Comparison of ENCODE assay signal across 9 mouse cellular contexts in genomic region chr13:43579740-43580139, GRCm38 (mm10). TPM values are rescaled to one million over a fixed set of nuclear protein-coding genes. Genes with fewer than 3 reads are reported as not detected.
DNase-seq lines count a peak whose midpoint lies in the region; ATAC-seq and TF ChIP-seq lines count a peak whose summit lies in the region.
"Had no signal": no experiment of that assay in that cellular context is flagged by ENCODE, and none has a peak within 500 bp of the region (broad histone marks: within the 10 kb centered on the region; RNA-seq: fewer than 3 reads in every experiment).

No protein-coding gene starts in this region.

- H3K4me3 ChIP-seq in hindbrain, embryonic 10.5 days = no peak overlapping the region
- H3K4me3 ChIP-seq in hindbrain, embryonic 12.5 days = no peak overlapping the region
- H3K4me3 ChIP-seq in C2C12 (ENCODE audit: insufficient read depth, poor library complexity, severe bottlenecking) = no peak overlapping the region
- no peak overlapping the region for H3K4me3 ChIP-seq in embryonic facial prominence, embryonic 13.5 days
- H3K4me3 ChIP-seq in thymus, adult 2 months (ENCODE audit: control insufficient read depth, insufficient read depth, low read length) = no peak overlapping the region
- H3K4me3 ChIP-seq: embryonic facial prominence, embryonic 12.5 days had no signal

- WGBS in hindbrain, embryonic 10.5 days = 28% methylated on average over 18 of the region's 18 CpGs
- 28% methylated on average over 18 of the region's 18 CpGs for WGBS in hindbrain, embryonic 12.5 days
- WGBS in embryonic facial prominence, embryonic 13.5 days = 25% methylated on average over 18 of the region's 18 CpGs
- WGBS in thymus, adult 2 months = 31% methylated on average over 18 of the region's 18 CpGs

- H3K9ac ChIP-seq in hindbrain, embryonic 12.5 days = no peak overlapping the region
- H3K9ac ChIP-seq in embryonic facial prominence, embryonic 13.5 days = no peak overlapping the region
- H3K9ac ChIP-seq: embryonic facial prominence, embryonic 12.5 days had no signal

- H3K9me3 ChIP-seq in hindbrain, embryonic 10.5 days = no peaks in the 10 kb centered on the region
- no peaks in the 10 kb centered on the region for H3K9me3 ChIP-seq in hindbrain, embryonic 12.5 days (replicated peaks)
- H3K9me3 ChIP-seq in embryonic facial prominence, embryonic 13.5 days = no peaks in the 10 kb centered on the region; the same call in 1 of the 2 replicates
- H3K9me3 ChIP-seq: embryonic facial prominence, embryonic 12.5 days had no signal

- H3ac ChIP-seq in C2C12 (ENCODE audit: control insufficient read depth, insufficient read length, low read depth) = no peak overlapping the region

- TF ChIP-seq POLR2A in thymus, adult 2 months (IDR thresholded peaks at IDR 0.05; ENCODE audit: control insufficient read depth, extremely low read depth, insufficient read depth, low read length, poor library complexity) = no peak

- H3K27me3 ChIP-seq in hindbrain, embryonic 10.5 days (ENCODE audit: insufficient read depth, poor library complexity, severe bottlenecking) = no peaks in the 10 kb centered on the region
- no peaks in the 10 kb centered on the region for H3K27me3 ChIP-seq in hindbrain, embryonic 12.5 days
- no peaks in the 10 kb centered on the region for H3K27me3 ChIP-seq in C2C12 (ENCODE audit: control insufficient read depth, insufficient read depth, insufficient read length)
- no peaks in the 10 kb centered on the region for H3K27me3 ChIP-seq in embryonic facial prominence, embryonic 13.5 days
- H3K27me3 ChIP-seq in thymus, adult 2 months (ENCODE audit: control insufficient read depth, insufficient read depth, low read length) = no peaks in the 10 kb centered on the region
- H3K27me3 ChIP-seq: embryonic facial prominence, embryonic 12.5 days had no signal

- TF ChIP-seq CTCF in C2C12 (IDR thresholded peaks at IDR 0.05; ENCODE audit: control insufficient read depth, insufficient read depth, insufficient read length) = peak; percentile 61
- peak; percentile 84 for TF ChIP-seq CTCF in thymus, adult 2 months (IDR thresholded peaks at IDR 0.05; ENCODE audit: borderline replicate concordance, control insufficient read depth, extremely low read depth, insufficient read depth, low read length, poor library complexity)

- no peak for ATAC-seq in hindbrain, embryonic 12.5 days (ENCODE audit: low FRiP score)
- ATAC-seq in embryonic facial prominence, embryonic 13.5 days (ENCODE audit: insufficient number of reproducible peaks, insufficient read depth, low FRiP score, low TSS enrichment, low read depth) = no peak

- no peaks in the 10 kb centered on the region for H3K79me3 ChIP-seq in C2C12 (ENCODE audit: low read depth)

- no peak overlapping the region for H3K27ac ChIP-seq in hindbrain, embryonic 10.5 days
- H3K27ac ChIP-seq in hindbrain, embryonic 12.5 days = no peak overlapping the region
- no peak overlapping the region for H3K27ac ChIP-seq in embryonic facial prominence, embryonic 13.5 days
- no peak overlapping the region for H3K27ac ChIP-seq in thymus, adult 2 months (ENCODE audit: control insufficient read depth, insufficient read depth, low read length)
- H3K27ac ChIP-seq: embryonic facial prominence, embryonic 12.5 days had no signal

- H3K79me2 ChIP-seq in C2C12 (ENCODE audit: control insufficient read depth, insufficient read depth) = no peaks in the 10 kb centered on the region

- H3K36me3 ChIP-seq in hindbrain, embryonic 10.5 days = no peaks in the 10 kb centered on the region
- H3K36me3 ChIP-seq in hindbrain, embryonic 12.5 days = no peaks in the 10 kb centered on the region
- H3K36me3 ChIP-seq in C2C12 (ENCODE audit: control insufficient read depth, insufficient read depth) = no peaks in the 10 kb centered on the region
- no peaks in the 10 kb centered on the region for H3K36me3 ChIP-seq in embryonic facial prominence, embryonic 13.5 days
- no peaks in the 10 kb centered on the region for H3K36me3 ChIP-seq in thymus, adult 2 months (ENCODE audit: control insufficient read depth, insufficient read depth, low read length)
- H3K36me3 ChIP-seq: embryonic facial prominence, embryonic 12.5 days had no signal

- H3K4me2 ChIP-seq in hindbrain, embryonic 12.5 days (replicated peaks) = no peak overlapping the region
- peak overlapping the region; percentile 35 for H3K4me2 ChIP-seq in embryonic facial prominence, embryonic 13.5 days
- H3K4me2 ChIP-seq: embryonic facial prominence, embryonic 12.5 days had no signal

- peaks cover 4% of the 10 kb centered on the region; the same call in 1 of the 2 replicates for H3K4me1 ChIP-seq in hindbrain, embryonic 10.5 days (replicated peaks)
- 0 out of 2 replicates have a peak, but pooled peaks cover 3% of the 10 kb centered on the region for H3K4me1 ChIP-seq in hindbrain, embryonic 12.5 days
- peaks cover 10% of the 10 kb centered on the region for H3K4me1 ChIP-seq in embryonic facial prominence, embryonic 13.5 days
- H3K4me1 ChIP-seq in thymus, adult 2 months (replicated peaks; ENCODE audit: control insufficient read depth, insufficient read depth, low read length) = no peaks in the 10 kb centered on the region

- peak; percentile 58 for DNase-seq in hindbrain, embryonic 10.5 days (ENCODE audit: low spot score)
- peak; percentile 59 to 71 for DNase-seq in adrenal gland, postnatal 36 days
- peak; percentile 62 for DNase-seq in kidney, adult 9 months
- peak; percentile 72 for DNase-seq in lung, postnatal 36 days
- DNase-seq in thymus, adult 2 months = peak; percentile 45

TF ChIP-seq in C2C12, 6 proteins besides CTCF, POLR2A, EP300 and RAD21:
- no peak for TF ChIP-seq CEBPB (IDR thresholded peaks at IDR 0.05; ENCODE audit: low read depth)
- TF ChIP-seq MYOG (IDR thresholded peaks at IDR 0.05; ENCODE audit: control insufficient read depth, extremely low read depth, insufficient read length) = no peak

RNA-seq across cellular contexts. Expression of gene Mcur1, which starts 19.7 kb away (rescaled TPM):
- polyA plus RNA-seq in hindbrain, embryonic 10.5 days (2016; fragmentation: Nextera tagmentation; extraction: Ambion mirVana) = 7.3 and 8.9 TPM in 2 replicates
- 12.4 and 13.0 TPM in 2 replicates for polyA plus RNA-seq in hindbrain, embryonic 12.5 days (2016; fragmentation: Nextera tagmentation; extraction: Ambion mirVana)
- 4.8 TPM for polyA plus RNA-seq in C2C12 (2012; fragmentation: generic; extraction: Trizol)
- 10 to 100 TPM; 37.6 to 40.5 TPM for total RNA-seq in adrenal gland, postnatal 36 days (2021)
- polyA plus RNA-seq in embryonic facial prominence, embryonic 13.5 days (2015; fragmentation: Nextera tagmentation; extraction: Ambion mirVana) = 13.8 and 16.0 TPM in 2 replicates
- polyA plus RNA-seq in thymus, adult 2 months (2012; rRNA removed) = 18.0 and 28.2 TPM in 2 replicates

RNA-seq across cellular contexts. Expression of gene Rnf182, which starts 35.8 kb away (rescaled TPM):
- polyA plus RNA-seq in hindbrain, embryonic 10.5 days (2016; fragmentation: Nextera tagmentation; extraction: Ambion mirVana) = 4.6 and 6.6 TPM in 2 replicates
- polyA plus RNA-seq in hindbrain, embryonic 12.5 days (2016; fragmentation: Nextera tagmentation; extraction: Ambion mirVana) = 17.7 TPM in 2 replicates
- polyA plus RNA-seq in C2C12 (2012; fragmentation: generic; extraction: Trizol) = 0.01 TPM
- total RNA-seq in adrenal gland, postnatal 36 days (2021) = 1 to 10 TPM in 1 of 2 experiments, under 1 TPM in 1; 0.33 to 1.7 TPM
- 10.7 and 13.4 TPM in 2 replicates for polyA plus RNA-seq in embryonic facial prominence, embryonic 13.5 days (2015; fragmentation: Nextera tagmentation; extraction: Ambion mirVana)
- 0.13 and 0.18 TPM in 2 replicates for polyA plus RNA-seq in thymus, adult 2 months (2012; rRNA removed)
